Mouse (Mus musculus) cerebellum, postnatal 36 days (tissue): ENCODE results near the gene Tapbp.
A peak's percentile ranks its signal among the peaks of the same experiment; 100 is the strongest.
"Not testable (repeated sequence)": the region's sequence is repeated elsewhere in the genome, so short reads cannot be mapped to it uniquely, and the experiment has no call there.

Experiments
- DNase-seq, 2 experiments: peaks; one replicate each; pipeline ENCODE4 v3.0.0; 2021 to 2022; ENCODE audit warnings: mixed read lengths in 2 of 2

The Tapbp gene

GRCm38 (mm10) chr17:33948090-33948904 is 32.6 kb downstream of the Tapbp start:
- DNase-seq, result no peak

- DNase-seq, result no peak
Observed at GRCm38 (mm10) chr17:33948905-33949537, 33.3 kb downstream of the Tapbp start.

GRCm38 (mm10) chr17:33950131-33950625 is 34.5 kb downstream of the Tapbp start:
- no peak for DNase-seq

- peak; percentile 72 to 73 for DNase-seq
Observed at GRCm38 (mm10) chr17:33951021-33951946, 35.6 kb downstream of the Tapbp start, which contains the start of gene B3galt4. TSS of gene B3galt4 (minus strand) at chr17:33951488.

GRCm38 (mm10) chr17:33952015-33952414 is 36.3 kb downstream of the Tapbp start:
- not testable (repeated sequence) for DNase-seq

GRCm38 (mm10) chr17:33952879-33953278 is 37.2 kb downstream of the Tapbp start:
- DNase-seq, result no peak

- DNase-seq, result no peak
Observed at GRCm38 (mm10) chr17:33953310-33953709, 37.6 kb downstream of the Tapbp start.

GRCm38 (mm10) chr17:33953961-33954565 is 38.4 kb downstream of the Tapbp start:
- no peak for DNase-seq

GRCm38 (mm10) chr17:33954646-33955554 is 39.2 kb downstream of the Tapbp start:
- no peak for DNase-seq

- peak; percentile 93 to 97 for DNase-seq
Observed at GRCm38 (mm10) chr17:33955555-33956214, 40.0 kb downstream of the Tapbp start, which contains the start of the genes Vps52 and Rps18. TSS of gene Vps52 (plus strand) at chr17:33955812. TSS of gene Rps18 (minus strand) at chr17:33956001.

GRCm38 (mm10) chr17:33956336-33956735 is 40.6 kb downstream of the Tapbp start:
- DNase-seq, result no peak

GRCm38 (mm10) chr17:33957493-33957892 is 41.8 kb downstream of the Tapbp start:
- no peak for DNase-seq

- DNase-seq, result no peak
Observed at GRCm38 (mm10) chr17:33958451-33958850, 42.8 kb downstream of the Tapbp start.

- no peak for DNase-seq
Observed at GRCm38 (mm10) chr17:33959135-33959534, 43.4 kb downstream of the Tapbp start.

- no peak for DNase-seq
Observed at GRCm38 (mm10) chr17:33959948-33960347, 44.2 kb downstream of the Tapbp start.

- DNase-seq, result no peak
Observed at GRCm38 (mm10) chr17:33962876-33963275, 47.2 kb downstream of the Tapbp start.

- no peak for DNase-seq
Observed at GRCm38 (mm10) chr17:33965082-33965845, 49.6 kb downstream of the Tapbp start.

- no peak for DNase-seq
Observed at GRCm38 (mm10) chr17:33965846-33966550, 50.3 kb downstream of the Tapbp start.

GRCm38 (mm10) chr17:33968489-33968888 is 52.8 kb downstream of the Tapbp start:
- DNase-seq, result peak; percentile 82 to 85
